Mouse (Mus musculus) MEL (cell line): ENCODE measurements at regions not wholly inside any gene's neighbourhood (a gene's known extent, or its start where the extent isn't known, plus 50 kb on each side); places are given as distances from the start of the nearest gene placed in this dataset.
A peak's percentile ranks its signal among the peaks of the same experiment; 100 is the strongest.

ENCODE experiments used
- DNase-seq: peaks from one replicate; pipeline ENCODE4 v3.0.0; 2011; ENCODE audit warnings: low read depth, low spot score
- H3K27ac ChIP-seq: 2 replicates; pipeline ENCODE4 v1.5.1; 2012; ENCODE audit warnings: low read depth, mild to moderate bottlenecking, control low read depth, low read length, moderate library complexity; ENCODE audit not compliant: control insufficient read depth
- H3K27me3 ChIP-seq, 2 experiments: fragments of 150-350 bp in 1 of 2; sonication (generic) in 1 of 2; 2 replicates each; pipeline ENCODE4 v1.6.1; 2012; ENCODE audit warnings: low read length in 2 of 2, mild to moderate bottlenecking in 2 of 2, improper control_type of control experiment in 1 of 2, moderate library complexity in 1 of 2; ENCODE audit not compliant: insufficient read depth in 2 of 2, control insufficient read depth in 1 of 2
- H3K36me3 ChIP-seq, 2 experiments: 2 replicates each; pipeline ENCODE4 v1.6.1; 2012 to 2014; ENCODE audit warnings: low read length in 2 of 2, improper control_type of control experiment in 1 of 2, inconsistent platforms in 1 of 2, mild to moderate bottlenecking in 1 of 2; ENCODE audit not compliant: insufficient read depth in 2 of 2, control insufficient read depth in 1 of 2
- H3K4me1 ChIP-seq, 2 experiments: fragments of 150-350 bp in 1 of 2; sonication (generic) in 1 of 2; 2 replicates each; pipeline ENCODE4 v1.6.1; 2012; ENCODE audit warnings: low read length in 2 of 2, improper control_type of control experiment in 1 of 2, mild to moderate bottlenecking in 1 of 2; ENCODE audit not compliant: insufficient read depth in 2 of 2, control insufficient read depth in 1 of 2
- H3K4me3 ChIP-seq, 2 experiments: fragments of 150-350 bp in 1 of 2; sonication (generic) in 1 of 2; 2 replicates each; pipeline ENCODE4 v1.5.1; 2012; ENCODE audit warnings: low read depth in 2 of 2, low read length in 2 of 2, mild to moderate bottlenecking in 2 of 2, moderate library complexity in 2 of 2, control low read depth in 1 of 2, improper control_type of control experiment in 1 of 2; ENCODE audit not compliant: control insufficient read depth in 1 of 2, insufficient read depth in 1 of 2
- H3K79me2 ChIP-seq: 2 replicates; pipeline ENCODE4 v1.6.1; 2012; ENCODE audit warnings: mild to moderate bottlenecking, low read length, moderate library complexity; ENCODE audit not compliant: control insufficient read depth, poor library complexity, insufficient read depth
- H3K9ac ChIP-seq: 2 replicates; pipeline ENCODE4 v1.6.1; 2012; ENCODE audit warnings: low read depth, mild to moderate bottlenecking, control low read depth, low read length, moderate library complexity; ENCODE audit not compliant: control insufficient read depth, poor library complexity, severe bottlenecking
- H3K9me3 ChIP-seq: fragments of 150-350 bp; sonication (generic); replicated peaks from 2 replicates; pipeline ENCODE4 v1.6.1; 2012; ENCODE audit warnings: mild to moderate bottlenecking, low read length, improper control_type of control experiment, moderate library complexity; ENCODE audit not compliant: insufficient read depth
- CHD1 ChIP-seq: IDR thresholded peaks from 2 replicates; pipeline ENCODE4 v1.6.1; 2012; ENCODE audit warnings: low read depth, mild to moderate bottlenecking, inconsistent platforms, low read length, improper control_type of control experiment
- CHD2 ChIP-seq: IDR thresholded peaks from 2 replicates; pipeline ENCODE4 v1.6.1; 2011; ENCODE audit warnings: low read length, improper control_type of control experiment
- CTCF ChIP-seq, 3 experiments: IDR thresholded peaks in 2 of 3; conservative IDR thresholded peaks in 1 of 3; 2 replicates each; pipeline ENCODE4 v1.5.1; 2011 to 2012; ENCODE audit warnings: low read length in 3 of 3, low read depth in 2 of 3, mild to moderate bottlenecking in 2 of 3, improper control_type of control experiment in 1 of 3, inconsistent platforms in 1 of 3, mixed read lengths in 1 of 3, moderate library complexity in 1 of 3; ENCODE audit not compliant: control insufficient read depth in 1 of 3, insufficient read depth in 1 of 3, poor library complexity in 1 of 3, severe bottlenecking in 1 of 3
- E2F4 ChIP-seq: IDR thresholded peaks from 2 replicates; pipeline ENCODE4 v1.6.1; 2011; ENCODE audit warnings: low read depth, low read length, improper control_type of control experiment, borderline replicate concordance
- ELF1 ChIP-seq: IDR thresholded peaks from 2 replicates; pipeline ENCODE4 v1.6.1; 2014; ENCODE audit warnings: low read depth, mild to moderate bottlenecking, inconsistent platforms, low read length, improper control_type of control experiment, moderate library complexity
- EP300 ChIP-seq, 2 experiments: IDR thresholded peaks; 2 replicates each; pipeline ENCODE4 v1.6.1; 2011; ENCODE audit warnings: improper control_type of control experiment in 2 of 2, low read length in 2 of 2, low read depth in 1 of 2, mild to moderate bottlenecking in 1 of 2
- ETS1 ChIP-seq: IDR thresholded peaks from 2 replicates; pipeline ENCODE4 v1.6.1; 2012; ENCODE audit warnings: low read depth, mild to moderate bottlenecking, inconsistent platforms, low read length, improper control_type of control experiment, moderate library complexity
- GABPA ChIP-seq: IDR thresholded peaks from 2 replicates; pipeline ENCODE4 v1.6.1; 2012; ENCODE audit warnings: low read depth, mild to moderate bottlenecking, inconsistent platforms, low read length, improper control_type of control experiment, moderate library complexity
- HCFC1 ChIP-seq: IDR thresholded peaks from 2 replicates; pipeline ENCODE4 v1.6.1; 2012; ENCODE audit warnings: low read depth, mild to moderate bottlenecking, inconsistent platforms, low read length, improper control_type of control experiment, moderate library complexity
- JUND ChIP-seq: IDR thresholded peaks from 2 replicates; pipeline ENCODE4 v1.6.1; 2011; ENCODE audit warnings: low read depth, mild to moderate bottlenecking, improper control_type of control experiment, low read length
- KAT2A ChIP-seq: conservative IDR thresholded peaks from 2 replicates; pipeline ENCODE4 v1.6.1; 2012; ENCODE audit warnings: low read depth, low read length, improper control_type of control experiment, inconsistent platforms
- MAFK ChIP-seq: IDR thresholded peaks from 2 replicates; pipeline ENCODE4 v1.6.1; 2011; ENCODE audit warnings: low read depth, mild to moderate bottlenecking, low read length, improper control_type of control experiment, borderline replicate concordance
- MAX ChIP-seq: IDR thresholded peaks from 2 replicates; pipeline ENCODE4 v1.6.1; 2011; ENCODE audit warnings: low read length, improper control_type of control experiment
- MXI1 ChIP-seq: IDR thresholded peaks from 2 replicates; pipeline ENCODE4 v1.6.1; 2011; ENCODE audit warnings: mild to moderate bottlenecking, low read depth, low read length, improper control_type of control experiment
- NELFE ChIP-seq: IDR thresholded peaks from 2 replicates; pipeline ENCODE4 v1.6.1; 2011; ENCODE audit warnings: low read depth, low read length, improper control_type of control experiment
- NRF1 ChIP-seq: IDR thresholded peaks from 2 replicates; pipeline ENCODE4 v1.6.1; 2014; ENCODE audit warnings: low read depth, mild to moderate bottlenecking, inconsistent platforms, low read length, improper control_type of control experiment, moderate library complexity; ENCODE audit not compliant: poor library complexity, insufficient read depth, severe bottlenecking
- POLR2AphosphoS2 ChIP-seq: IDR thresholded peaks from 2 replicates; pipeline ENCODE4 v1.6.1; 2011; ENCODE audit warnings: low read length, improper control_type of control experiment
- POLR2AphosphoS5 ChIP-seq: IDR thresholded peaks from 2 replicates; pipeline ENCODE4 v1.6.1; 2012; ENCODE audit warnings: low read depth, borderline replicate concordance, mild to moderate bottlenecking, inconsistent platforms, low read length, moderate library complexity, mixed read lengths
- RCOR1 ChIP-seq: IDR thresholded peaks from 2 replicates; pipeline ENCODE4 v1.6.1; 2012; ENCODE audit warnings: low read depth, mild to moderate bottlenecking, inconsistent platforms, low read length, improper control_type of control experiment
- SIN3A ChIP-seq: IDR thresholded peaks from 2 replicates; pipeline ENCODE4 v1.6.1; 2012; ENCODE audit warnings: low read length, improper control_type of control experiment, inconsistent platforms
- SMC3 ChIP-seq: IDR thresholded peaks from 2 replicates; pipeline ENCODE4 v1.6.1; 2011; ENCODE audit warnings: low read depth, low read length, improper control_type of control experiment
- TBP ChIP-seq: IDR thresholded peaks from 2 replicates; pipeline ENCODE4 v1.8.0; 2011; ENCODE audit warnings: low read depth, low read length, improper control_type of control experiment
- TCF12 ChIP-seq: IDR thresholded peaks from 2 replicates; pipeline ENCODE4 v1.6.1; 2014; ENCODE audit warnings: low read depth, mild to moderate bottlenecking, inconsistent platforms, low read length, improper control_type of control experiment, moderate library complexity
- USF1 ChIP-seq: IDR thresholded peaks from 2 replicates; pipeline ENCODE4 v1.6.1; 2014; ENCODE audit warnings: low read depth, mild to moderate bottlenecking, inconsistent platforms, low read length, improper control_type of control experiment, moderate library complexity
- USF2 ChIP-seq, 2 experiments: IDR thresholded peaks; 2 replicates each; pipeline ENCODE4 v1.6.1; 2011 to 2012; ENCODE audit warnings: improper control_type of control experiment in 2 of 2, low read length in 2 of 2, borderline replicate concordance in 1 of 2, inconsistent platforms in 1 of 2, low read depth in 1 of 2, mild to moderate bottlenecking in 1 of 2; ENCODE audit not compliant: insufficient read depth in 1 of 2
- ZC3H11A ChIP-seq: IDR thresholded peaks from 2 replicates; pipeline ENCODE4 v1.6.1; 2012; ENCODE audit warnings: low read depth, mild to moderate bottlenecking, inconsistent platforms, low read length, improper control_type of control experiment
- ZMIZ1 ChIP-seq: IDR thresholded peaks from 2 replicates; pipeline ENCODE4 v1.6.1; 2012; ENCODE audit warnings: low read depth, mild to moderate bottlenecking, inconsistent platforms, low read length, improper control_type of control experiment, moderate library complexity
- ZNF384 ChIP-seq: IDR thresholded peaks from 2 replicates; pipeline ENCODE4 v1.6.1; 2012; ENCODE audit warnings: low read depth, mild to moderate bottlenecking, inconsistent platforms, low read length, improper control_type of control experiment

- H3K9me3 ChIP-seq = no peaks in the 10 kb centered on the region
- DNase-seq = no peak
- H3K4me3 ChIP-seq = no peak overlapping the region
- no peaks in the 10 kb centered on the region for H3K27me3 ChIP-seq
- H3K79me2 ChIP-seq = no peaks in the 10 kb centered on the region
- H3K27ac ChIP-seq = no peak overlapping the region
- H3K9ac ChIP-seq = no peak overlapping the region
- TF ChIP-seq SIN3A (no peak), ZNF384 (no peak), ELF1 (no peak), POLR2AphosphoS5 (no peak), RCOR1 (no peak), MAX (no peak), NRF1 (no peak), ETS1 (no peak), SMC3 (no peak), CTCF (IDR thresholded peaks at IDR 0.05 in 2 of 3, conservative IDR thresholded peaks at IDR 0.05 in 1 of 3; ENCODE audit: control insufficient read depth in 1 of 3, insufficient read depth in 1 of 3, low read depth in 2 of 3, low read length in 3 of 3, poor library complexity in 1 of 3, severe bottlenecking in 1 of 3) (no peak), USF2 (IDR thresholded peaks at IDR 0.05; ENCODE audit: borderline replicate concordance in 1 of 2, insufficient read depth in 1 of 2, low read depth in 1 of 2, low read length in 2 of 2) (no peak), MAFK (no peak), MXI1 (no peak), HCFC1 (no peak), USF1 (no peak), TCF12 (no peak), NELFE (no peak), CHD2 (no peak)
- TF ChIP-seq, all 39 proteins: peak for 0
- Histone ChIP-seq H3K36me3 (peaks cover 0 to 20% of the 10 kb centered on the region in 2 experiments; a peak in 2 of 4 replicates), H3K4me1 (peaks cover 8 to 28% of the 10 kb centered on the region in 2 experiments)
Measured at GRCm38 (mm10) chr13:46350075-46350747, 68.0 kb upstream of the Rbm24 start.

- no peaks in the 10 kb centered on the region for H3K9me3 ChIP-seq
- H3K9ac ChIP-seq = no peak overlapping the region; the same call in 1 of the 2 replicates
- H3K27ac ChIP-seq = peak overlapping the region; percentile 84
- DNase-seq = no peak
- no peaks in the 10 kb centered on the region for H3K27me3 ChIP-seq
- TF ChIP-seq NELFE (no peak), USF1 (no peak), MAX (no peak), E2F4 (no peak), ZMIZ1 (no peak), SMC3 (no peak), MXI1 (no peak), TBP (no peak), GABPA (no peak), EP300 (IDR thresholded peaks at IDR 0.05; ENCODE audit: low read depth in 1 of 2, low read length in 2 of 2) (no peak), KAT2A (no peak), ZC3H11A (no peak), SIN3A (no peak), ETS1 (no peak), CHD2 (no peak), TCF12 (no peak), CTCF (IDR thresholded peaks at IDR 0.05 in 2 of 3, conservative IDR thresholded peaks at IDR 0.05 in 1 of 3; ENCODE audit: control insufficient read depth in 1 of 3, insufficient read depth in 1 of 3, low read depth in 2 of 3, low read length in 3 of 3, poor library complexity in 1 of 3, severe bottlenecking in 1 of 3) (no peak), POLR2AphosphoS2 (no peak), CHD1 (no peak), JUND (no peak)
- H3K4me3 ChIP-seq = no peak overlapping the region
- peaks cover 21 to 26% of the 10 kb centered on the region in 2 experiments for H3K4me1 ChIP-seq
- H3K79me2 ChIP-seq = no peaks in the 10 kb centered on the region
- H3K36me3 ChIP-seq = peaks cover 0 to 20% of the 10 kb centered on the region in 2 experiments; a peak in 2 of 4 replicates
Measured at GRCm38 (mm10) chr13:46355306-46355705, 62.9 kb upstream of the Rbm24 start.
